Mouse (Mus musculus) C2C12 (cell line): Measurements from ENCODE around the gene Kmt2e. TPM values are rescaled to one million over a fixed set of nuclear protein-coding genes. Genes with fewer than 3 reads are reported as not detected.

ENCODE experiments used
- H3K27me3 ChIP-seq: one replicate; pipeline ENCODE4 v1.6.1; 2011; ENCODE audit not compliant: control insufficient read depth, insufficient read depth, insufficient read length
- H3K36me3 ChIP-seq: one replicate; pipeline ENCODE4 v1.6.1; 2011; ENCODE audit not compliant: control insufficient read depth, insufficient read depth
- H3K4me3 ChIP-seq: one replicate; pipeline ENCODE4 v1.5.1; 2011; ENCODE audit warnings: mild to moderate bottlenecking, control low read depth; ENCODE audit not compliant: poor library complexity, insufficient read depth, severe bottlenecking
- H3K79me2 ChIP-seq: one replicate; pipeline ENCODE4 v1.6.1; 2011; ENCODE audit not compliant: control insufficient read depth, insufficient read depth
- H3K79me3 ChIP-seq: one replicate; pipeline ENCODE4 v1.6.1; 2011; ENCODE audit warnings: low read depth, control low read depth
- H3ac ChIP-seq: one replicate; pipeline ENCODE3; 2011; ENCODE audit warnings: low read depth; ENCODE audit not compliant: control insufficient read depth, insufficient read length
- CEBPB ChIP-seq: IDR thresholded peaks from one replicate; pipeline ENCODE4 v1.6.1; 2011; ENCODE audit warnings: low read depth, mild to moderate bottlenecking, control low read depth, moderate library complexity
- CTCF ChIP-seq: IDR thresholded peaks from one replicate; pipeline ENCODE4 v1.5.1; 2011; ENCODE audit not compliant: control insufficient read depth, insufficient read depth, insufficient read length
- FOSL1 ChIP-seq: IDR thresholded peaks from one replicate; pipeline ENCODE4 v1.8.0; 2011; ENCODE audit warnings: mild to moderate bottlenecking, low read length; ENCODE audit not compliant: poor library complexity, insufficient read depth, severe bottlenecking
- MAX ChIP-seq: IDR thresholded peaks from one replicate; pipeline ENCODE4 v1.6.1; 2011; ENCODE audit warnings: mild to moderate bottlenecking, control low read depth
- MYOD1 ChIP-seq: IDR thresholded peaks from one replicate; pipeline ENCODE4 v1.6.1; 2011; ENCODE audit warnings: low read depth; ENCODE audit not compliant: control insufficient read depth, insufficient read length
- MYOG ChIP-seq: IDR thresholded peaks from one replicate; pipeline ENCODE4 v1.6.1; 2011; ENCODE audit not compliant: control insufficient read depth, insufficient read length; ENCODE audit errors: extremely low read depth
- USF1 ChIP-seq: IDR thresholded peaks from one replicate; pipeline ENCODE4 v1.6.1; 2011; ENCODE audit warnings: low read depth, mild to moderate bottlenecking, control low read depth, moderate library complexity
- polyA plus RNA-seq: library from polyadenylated mRNA; unstranded; fragments of >200 nt; fragmentation: generic; extraction: Trizol; gene quantifications from one replicate; pipeline ENCODE4 v1.2.1, GENCODE M21; 2012; ENCODE audit warnings: missing spikeins

Gene Kmt2e
- polyA plus RNA-seq, 1 experiment: 8.0 TPM

DNA sequence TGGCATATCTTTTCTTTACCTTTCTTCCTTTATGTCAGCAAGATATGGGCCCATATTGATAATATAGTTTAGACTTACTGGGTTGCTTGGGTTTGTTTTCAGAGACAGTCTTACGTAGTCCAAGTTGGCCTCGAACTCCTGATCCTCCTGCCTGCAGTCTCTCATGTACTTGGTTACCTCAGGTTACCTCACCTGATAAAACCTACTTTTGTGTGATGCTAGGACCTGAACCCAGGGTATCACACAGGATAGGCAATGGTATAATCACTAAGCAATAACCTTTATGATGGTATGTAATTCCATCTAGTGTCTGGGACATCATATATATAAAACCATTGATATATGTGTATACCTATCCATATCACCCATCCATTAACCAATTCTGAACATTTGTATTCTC lies 12.8 kb upstream of the Kmt2e start:
- Histone ChIP-seq H3K79me2 (peaks cover 100% of the 10 kb centered on the region), H3K36me3 (peaks cover 54% of the 10 kb centered on the region)

GRCm38 (mm10) chr5:23423036-23423435 lies 11.2 kb upstream of the Kmt2e start:
- H3K36me3 ChIP-seq: peaks cover 62% of the 10 kb centered on the region

More for the DNA sequence above, 12.8 kb upstream of the Kmt2e start:
- H3K4me3 ChIP-seq: no peak overlapping the region
- H3K27me3 ChIP-seq: no peaks in the 10 kb centered on the region
- TF ChIP-seq MYOG (no peak), FOSL1 (no peak), CEBPB (no peak), MAX (no peak), MYOD1 (no peak), CTCF (no peak), USF1 (no peak)
- H3ac ChIP-seq: no peak overlapping the region
- H3K79me3 ChIP-seq: peaks cover 82% of the 10 kb centered on the region

DNA sequence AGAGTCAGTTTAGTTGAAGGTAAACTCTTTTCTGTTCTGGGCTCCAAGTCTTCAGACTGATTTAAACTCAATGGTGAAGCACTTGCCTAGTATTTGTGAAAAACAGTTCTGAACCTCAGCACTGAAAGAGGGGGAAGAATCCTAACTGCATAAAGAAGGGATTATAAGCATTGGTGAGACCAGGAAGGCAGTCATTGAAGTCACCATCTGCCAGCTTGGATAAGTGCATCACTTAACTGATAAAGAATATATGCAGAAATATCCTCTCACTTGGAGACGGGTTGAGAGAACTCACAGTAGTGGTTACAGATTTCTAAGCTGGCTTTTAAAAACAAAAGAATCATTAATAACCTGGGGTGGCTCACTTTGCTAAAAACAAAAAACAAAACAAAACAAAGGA lies 6.7 kb upstream of the Kmt2e start:
- H3K79me3 ChIP-seq: peaks cover 96% of the 10 kb centered on the region

More at GRCm38 (mm10) chr5:23423036-23423435, 11.2 kb upstream of the Kmt2e start:
- H3ac ChIP-seq: no peak overlapping the region
- TF ChIP-seq CTCF (no peak), USF1 (peak; percentile 58), CEBPB (peak; percentile 82)
- H3K79me3 ChIP-seq: peaks cover 85% of the 10 kb centered on the region
- no peak overlapping the region for H3K4me3 ChIP-seq
- H3K27me3 ChIP-seq: no peaks in the 10 kb centered on the region
- H3K79me2 ChIP-seq: peaks cover 100% of the 10 kb centered on the region

DNA sequence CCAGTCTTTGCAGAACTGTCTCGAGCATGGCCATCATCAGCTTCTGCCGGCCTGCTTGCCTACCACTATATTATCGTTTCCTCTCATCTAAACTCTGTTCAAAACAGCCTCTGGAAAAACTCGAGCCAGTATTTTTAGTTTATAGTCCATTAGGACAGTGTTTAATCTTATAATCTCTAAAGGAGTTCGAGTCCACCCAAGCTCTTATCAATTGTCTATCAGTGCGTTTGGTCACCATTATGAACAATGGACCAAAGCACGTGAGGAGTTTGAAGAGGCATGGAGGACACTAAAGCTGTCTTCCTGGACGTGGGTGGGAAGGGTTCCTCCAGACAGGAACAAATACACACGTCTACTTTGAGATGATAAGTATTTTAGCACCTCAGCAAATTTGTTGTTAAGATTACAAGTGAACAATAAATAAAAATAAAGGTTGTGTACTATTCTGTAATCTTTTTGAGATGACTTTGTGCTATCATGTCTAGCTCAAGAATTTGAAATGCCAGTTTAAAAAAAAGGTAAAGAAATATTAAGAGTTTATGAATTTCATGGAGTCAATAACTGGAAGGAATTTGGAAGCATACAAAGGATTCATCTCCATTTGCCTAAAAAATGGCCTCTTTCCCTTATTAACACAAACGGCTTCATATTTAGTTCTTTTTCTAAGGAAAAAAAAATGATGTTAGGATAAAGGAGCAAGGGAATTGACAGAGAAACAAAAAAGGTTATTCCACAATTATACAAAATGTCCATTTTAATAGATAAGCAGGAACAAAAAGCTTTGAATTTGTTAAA lies 3.0 kb upstream of the Kmt2e start:
- Histone ChIP-seq H3K27me3 (no peaks in the 10 kb centered on the region), H3K36me3 (peaks cover 23% of the 10 kb centered on the region), H3K79me3 (peaks cover 80% of the 10 kb centered on the region), H3ac (peak overlapping the region; percentile 35), H3K79me2 (peaks cover 86% of the 10 kb centered on the region), H3K4me3 (peak overlapping the region; percentile 98)
- peak; percentile 30 for TF ChIP-seq USF1
- no peak for TF ChIP-seq MYOD1
- TF ChIP-seq CTCF: no peak
- TF ChIP-seq CEBPB: no peak
- TF ChIP-seq FOSL1: no peak
- peak; percentile 42 for TF ChIP-seq MAX

More for the DNA sequence above, 6.7 kb upstream of the Kmt2e start:
- Histone ChIP-seq H3K79me2 (peaks cover 100% of the 10 kb centered on the region), H3ac (no peak overlapping the region), H3K36me3 (peaks cover 53% of the 10 kb centered on the region), H3K27me3 (no peaks in the 10 kb centered on the region), H3K4me3 (no peak overlapping the region)
- no peak for TF ChIP-seq USF1
- TF ChIP-seq MYOD1: no peak
- TF ChIP-seq MAX: no peak
- no peak for TF ChIP-seq CTCF
- no peak for TF ChIP-seq MYOG
- TF ChIP-seq FOSL1: no peak
- TF ChIP-seq CEBPB: no peak

DNA sequence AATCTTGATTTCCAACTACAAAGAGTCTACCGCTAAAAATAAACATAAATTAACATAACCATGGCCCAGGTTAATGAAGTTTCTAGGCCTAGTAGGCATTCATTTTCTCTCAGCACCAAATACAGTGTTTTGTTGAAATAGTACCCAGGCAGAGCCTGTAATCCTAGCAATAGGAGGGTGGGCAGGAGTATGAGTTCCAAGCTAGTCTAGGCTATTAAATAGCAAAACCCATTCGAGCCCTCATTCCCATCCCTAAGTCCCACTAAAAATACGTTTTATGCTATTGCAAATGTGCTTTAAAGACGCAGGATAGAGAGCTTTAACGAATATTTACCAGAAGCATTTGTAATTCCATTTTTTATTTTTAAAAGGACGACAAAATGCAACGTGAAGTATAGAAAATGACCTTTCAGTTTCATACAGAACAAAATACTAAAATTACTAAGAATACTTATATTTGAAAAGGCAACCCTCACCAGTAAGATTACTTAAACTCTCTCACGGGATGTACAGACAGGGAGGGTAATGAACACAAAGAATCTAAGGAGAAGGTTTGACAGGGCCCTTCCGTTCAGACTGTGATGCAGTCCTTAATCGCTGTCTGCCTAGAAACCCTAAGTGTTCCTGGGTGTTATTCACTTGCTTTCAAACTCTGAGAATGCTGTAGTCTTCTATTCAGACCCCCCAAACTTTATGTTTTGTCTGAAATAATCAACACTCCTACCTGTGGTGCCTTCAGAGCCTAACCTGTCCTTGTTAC lies 2.1 kb upstream of the Kmt2e start:
- peak overlapping the region; percentile 98 for H3K4me3 ChIP-seq
- TF ChIP-seq USF1: no peak
- H3ac ChIP-seq: peak overlapping the region; percentile 68
- H3K36me3 ChIP-seq: peaks cover 15% of the 10 kb centered on the region
- H3K27me3 ChIP-seq: no peaks in the 10 kb centered on the region
- peaks cover 80% of the 10 kb centered on the region for H3K79me3 ChIP-seq
- H3K79me2 ChIP-seq: peaks cover 86% of the 10 kb centered on the region
